Comparison of ENCODE assay signal across 8 mouse cellular contexts in genomic region chr7:139683706-139684552, GRCm38 (mm10). TPM values are rescaled to one million over a fixed set of nuclear protein-coding genes. Genes with fewer than 3 reads are reported as not detected.
A peak's percentile ranks its signal among the peaks of the same experiment; 100 is the strongest.
DNase-seq lines count a peak whose midpoint lies in the region; ATAC-seq and TF ChIP-seq lines count a peak whose summit lies in the region.

Cfap46 (minus strand) TSS chr7:139683817.

- peak; percentile 71 for ATAC-seq in heart, embryonic 15.5 days (replicated peaks; ENCODE audit: insufficient number of reproducible peaks, insufficient read depth, low FRiP score, low read depth)
- ATAC-seq in liver, embryonic 12.5 days: peak; percentile 78

- peaks cover 44% of the 10 kb centered on the region for H3K27me3 ChIP-seq in forebrain, embryonic 10.5 days (ENCODE audit: poor library complexity, severe bottlenecking)
- H3K27me3 ChIP-seq in heart, embryonic 15.5 days: peaks cover 26% of the 10 kb centered on the region
- H3K27me3 ChIP-seq in liver, embryonic 12.5 days (replicated peaks): peaks cover 19% of the 10 kb centered on the region; the same call in 1 of the 2 replicates
- H3K27me3 ChIP-seq in testis, adult 2 months (ENCODE audit: control insufficient read depth, insufficient read depth, low read length): no peaks in the 10 kb centered on the region

- TF ChIP-seq POLR2A in testis, adult 2 months (IDR thresholded peaks at IDR 0.05; ENCODE audit: control insufficient read depth, low read depth, low read length): peak; percentile 73

- peak within 1 kb of the TSS; percentile 50 for H3K9ac ChIP-seq in heart, embryonic 15.5 days
- H3K9ac ChIP-seq in liver, embryonic 12.5 days: peak within 1 kb of the TSS; percentile 53; the same call in 1 of the 2 replicates

- peak; percentile 79 for DNase-seq in CD4-positive, CD25-positive, alpha-beta regulatory T cell, adult 2 months (ENCODE audit: low read depth, low spot score)
- peak; percentile 54 for DNase-seq in brain, embryonic 18.5 days (ENCODE audit: low read depth, low spot score)
- peak; percentile 91 for DNase-seq in forebrain, embryonic 10.5 days (ENCODE audit: extremely low spot score, low spot score)
- peak; percentile 92 for DNase-seq in kidney, postnatal 14 days
- DNase-seq in natural killer cell, adult 2 months (ENCODE audit: low spot score in 2 of 2): peak; percentile 67 to 75

- H3K4me2 ChIP-seq in heart, embryonic 15.5 days: peak within 1 kb of the TSS; percentile 93
- peak within 1 kb of the TSS; percentile 81 for H3K4me2 ChIP-seq in liver, embryonic 12.5 days

- 1% methylated on average over 31 of the region's 31 CpGs for WGBS in forebrain, embryonic 10.5 days
- WGBS in heart, embryonic 15.5 days: 2% methylated on average over 31 of the region's 31 CpGs
- whole genome bisulfite sequencing in liver, embryonic 12.5 days (ENCODE audit: insufficient replicate concordance): 2% methylated on average over 31 of the region's 31 CpGs

- H3K27ac ChIP-seq in forebrain, embryonic 10.5 days: peak within 1 kb of the TSS; percentile 65
- H3K27ac ChIP-seq in heart, embryonic 15.5 days: peak within 1 kb of the TSS; percentile 26
- no peak within 1 kb of the TSS for H3K27ac ChIP-seq in liver, embryonic 12.5 days
- H3K27ac ChIP-seq in testis, adult 2 months (ENCODE audit: control insufficient read depth, insufficient read depth, low read depth, low read length): peak within 1 kb of the TSS; percentile 87

- no peak for TF ChIP-seq CTCF in testis, adult 2 months (IDR thresholded peaks at IDR 0.05; ENCODE audit: control insufficient read depth, insufficient read depth, insufficient replicate concordance, low read depth, low read length)

- peaks cover 23% of the 10 kb centered on the region for H3K4me1 ChIP-seq in forebrain, embryonic 10.5 days
- peaks cover 9% of the 10 kb centered on the region for H3K4me1 ChIP-seq in heart, embryonic 15.5 days (replicated peaks)
- H3K4me1 ChIP-seq in liver, embryonic 12.5 days: peaks cover 12% of the 10 kb centered on the region
- peaks cover 12% of the 10 kb centered on the region for H3K4me1 ChIP-seq in testis, adult 2 months (ENCODE audit: control insufficient read depth, insufficient read depth, low read length)

- no peaks in the 10 kb centered on the region for H3K9me3 ChIP-seq in forebrain, embryonic 10.5 days
- H3K9me3 ChIP-seq in heart, embryonic 15.5 days (replicated peaks): no peaks in the 10 kb centered on the region
- H3K9me3 ChIP-seq in liver, embryonic 12.5 days (replicated peaks): no peaks in the 10 kb centered on the region

- H3K4me3 ChIP-seq in forebrain, embryonic 10.5 days: peak within 1 kb of the TSS; percentile 66
- peak within 1 kb of the TSS; percentile 57 for H3K4me3 ChIP-seq in heart, embryonic 15.5 days
- H3K4me3 ChIP-seq in liver, embryonic 12.5 days: peak within 1 kb of the TSS; percentile 61
- peak within 1 kb of the TSS; percentile 96 for H3K4me3 ChIP-seq in testis, adult 2 months (ENCODE audit: control insufficient read depth, low read depth, low read length)

- no peaks in the 10 kb centered on the region for H3K36me3 ChIP-seq in forebrain, embryonic 10.5 days (replicated peaks)
- no peaks in the 10 kb centered on the region for H3K36me3 ChIP-seq in heart, embryonic 15.5 days
- no peaks in the 10 kb centered on the region for H3K36me3 ChIP-seq in liver, embryonic 12.5 days
- H3K36me3 ChIP-seq in testis, adult 2 months (ENCODE audit: control insufficient read depth, insufficient read depth, low read length): peaks cover 4% of the 10 kb centered on the region

RNA-seq across cellular contexts. Expression of gene Cfap46, which starts in this region (rescaled TPM):
- 0.33 and 0.35 TPM in 2 replicates for polyA plus RNA-seq in forebrain, embryonic 10.5 days (2016; fragmentation: Nextera tagmentation; extraction: Ambion mirVana)
- 0.20 and 0.47 TPM in 2 replicates for polyA plus RNA-seq in heart, embryonic 15.5 days (2015; fragmentation: Nextera tagmentation; extraction: Ambion mirVana)
- not detected in 2 replicates for polyA plus RNA-seq in liver, embryonic 12.5 days (2016; fragmentation: Nextera tagmentation; extraction: Ambion mirVana)
- polyA plus RNA-seq in testis, adult 2 months (2012; rRNA removed): 93.5 and 94.6 TPM in 2 replicates

Comparison
In these comparisons a context has a peak if more than half of its experiments do, and no peak if none do; other contexts are left out.
1. RNA of gene Cfap46 (polyA plus RNA-seq): 93.5 to 94.6 TPM in testis, adult 2 months; 0.33 to 0.35 TPM in forebrain, embryonic 10.5 days, 0.20 to 0.47 TPM in heart, embryonic 15.5 days and not detected in liver, embryonic 12.5 days; every median in the first group is over 10 times any median in the second.
2. Peak in DNase-seq, H3K4me3 ChIP-seq and H3K27ac ChIP-seq in forebrain, embryonic 10.5 days; RNA of the gene not detected or under 1 TPM.
3. Peak in ATAC-seq, H3K4me3 ChIP-seq, H3K27ac ChIP-seq, H3K9ac ChIP-seq and H3K4me2 ChIP-seq in heart, embryonic 15.5 days; RNA of the gene not detected or under 1 TPM.
4. Peak in ATAC-seq, H3K4me3 ChIP-seq, H3K9ac ChIP-seq and H3K4me2 ChIP-seq in liver, embryonic 12.5 days; RNA of the gene not detected or under 1 TPM.
5. Peak in every context shown above with its lines, with median percentiles within 50 percentile points of each other: DNase-seq and H3K4me3 ChIP-seq.